Mouse (Mus musculus) embryonic fibroblast, embryonic 13.5 days (primary cell): ENCODE measurements around the gene Glipr1l3. TPM values are rescaled to one million over a fixed set of nuclear protein-coding genes. Genes with fewer than 3 reads are reported as not detected.
"Not testable (repeated sequence)": the region's sequence is repeated elsewhere in the genome, so short reads cannot be mapped to it uniquely, and the experiment has no call there.

Experiments used
- H3K27ac ChIP-seq: 2 replicates; pipeline ENCODE4 v1.5.1; 2012; ENCODE audit warnings: low read length, control low read depth, inconsistent platforms; ENCODE audit not compliant: insufficient read depth
- H3K4me1 ChIP-seq: 2 replicates; pipeline ENCODE4 v1.6.1; 2011; ENCODE audit warnings: low read length; ENCODE audit not compliant: control insufficient read depth, insufficient read depth
- H3K4me3 ChIP-seq: 2 replicates; pipeline ENCODE4 v1.5.1; 2011; ENCODE audit warnings: mild to moderate bottlenecking, control low read depth, low read length; ENCODE audit not compliant: insufficient read depth
- CTCF ChIP-seq: IDR thresholded peaks from 2 replicates; pipeline ENCODE4 v1.5.1; 2011; ENCODE audit warnings: mild to moderate bottlenecking, control low read depth, low read length, moderate library complexity, borderline replicate concordance; ENCODE audit not compliant: insufficient read depth
- POLR2A ChIP-seq: IDR thresholded peaks from 2 replicates; pipeline ENCODE4 v1.6.1; 2011; ENCODE audit warnings: low read depth, mild to moderate bottlenecking, control low read depth, low read length, moderate library complexity
- polyA plus RNA-seq: library from polyadenylated mRNA; stranded (reverse); fragments of >200 nt; gene quantifications from 2 replicates; pipeline ENCODE4 v1.2.4, GENCODE M21; 2011; ENCODE audit warnings: low read depth; ENCODE audit not compliant: missing spikeins, insufficient read length

Gene Glipr1l3
- not detected in 2 replicates for polyA plus RNA-seq

- TF ChIP-seq CTCF, result peak; percentile 50; the same call in 1 of the 2 replicates
These were observed at the start of gene Glipr1l3 for GRCm38 (mm10) chr10:112159882-112160560. TSS of gene Glipr1l3 (minus strand) at chr10:112160327.

GRCm38 (mm10) chr10:112203463-112203862 is 43.3 kb upstream of the Glipr1l3 start:
- Histone ChIP-seq H3K4me3 (no peak overlapping the region), H3K27ac (no peak overlapping the region), H3K4me1 (no peaks in the 10 kb centered on the region)
- TF ChIP-seq POLR2A (no peak), CTCF (peak; percentile 34; the same call in 1 of the 2 replicates)

More at GRCm38 (mm10) chr10:112159882-112160560, at the start of gene Glipr1l3:
- H3K4me3 ChIP-seq, H3K27ac ChIP-seq, H3K4me1 ChIP-seq: not testable (repeated sequence)

- H3K4me3 ChIP-seq, H3K4me1 ChIP-seq, H3K27ac ChIP-seq: not testable (repeated sequence)
These were observed 33.8 kb upstream of the Glipr1l3 start for GRCm38 (mm10) chr10:112193919-112194318.

GRCm38 (mm10) chr10:112177027-112177426 is 16.9 kb upstream of the Glipr1l3 start:
- not testable (repeated sequence) for H3K4me1 ChIP-seq, H3K27ac ChIP-seq, H3K4me3 ChIP-seq

- no peaks in the 10 kb centered on the region for H3K4me1 ChIP-seq
- no peak within 1 kb of the TSS for H3K27ac ChIP-seq
- H3K4me3 ChIP-seq, result no peak within 1 kb of the TSS
- TF ChIP-seq CTCF (no peak), POLR2A (no peak)
These were observed 3.1 kb upstream of the Glipr1l3 start, which contains the start of gene Caps2 for GRCm38 (mm10) chr10:112163168-112163766. TSS of gene Caps2 (plus strand) at chr10:112163621.

- TF ChIP-seq POLR2A (no peak), CTCF (no peak)
- no peak overlapping the region for H3K4me3 ChIP-seq
These were observed 20.3 kb downstream of the Glipr1l3 start for GRCm38 (mm10) chr10:112139834-112140233.

GRCm38 (mm10) chr10:112138871-112139430 is 21.2 kb downstream of the Glipr1l3 start:
- no peak for TF ChIP-seq POLR2A
- no peak for TF ChIP-seq CTCF
- Histone ChIP-seq H3K27ac (no peak overlapping the region), H3K4me3 (no peak overlapping the region), H3K4me1 (no peaks in the 10 kb centered on the region)

More at GRCm38 (mm10) chr10:112139834-112140233, 20.3 kb downstream of the Glipr1l3 start:
- Histone ChIP-seq H3K27ac (no peak overlapping the region), H3K4me1 (no peaks in the 10 kb centered on the region)

- TF ChIP-seq CTCF (no peak), POLR2A (no peak)
- H3K4me3 ChIP-seq, result no peak overlapping the region
- no peaks in the 10 kb centered on the region for H3K4me1 ChIP-seq
- H3K27ac ChIP-seq, result no peak overlapping the region
These were observed 21.9 kb downstream of the Glipr1l3 start for GRCm38 (mm10) chr10:112138050-112138870.

- TF ChIP-seq POLR2A, result no peak
- TF ChIP-seq CTCF, result no peak
- H3K4me3 ChIP-seq, result no peak overlapping the region
- no peaks in the 10 kb centered on the region for H3K4me1 ChIP-seq
- H3K27ac ChIP-seq, result no peak overlapping the region
These were observed 27.9 kb downstream of the Glipr1l3 start for GRCm38 (mm10) chr10:112132194-112132593.

- not testable (repeated sequence) for H3K4me3 ChIP-seq, H3K27ac ChIP-seq, H3K4me1 ChIP-seq
These were observed 32.4 kb downstream of the Glipr1l3 start for GRCm38 (mm10) chr10:112127682-112128230.

- H3K4me1 ChIP-seq, H3K4me3 ChIP-seq, H3K27ac ChIP-seq: not testable (repeated sequence)
These were observed 35.0 kb downstream of the Glipr1l3 start for GRCm38 (mm10) chr10:112125090-112125489.
